Mouse (Mus musculus) embryo, embryonic 10.5 days (tissue): ENCODE measurements at regions not wholly inside any gene's neighbourhood (a gene's known extent, or its start where the extent isn't known, plus 50 kb on each side); places are given as distances from the start of the nearest gene placed in this dataset.
A peak's percentile ranks its signal among the peaks of the same experiment; 100 is the strongest.

ENCODE experiments used
- DNase-seq: peaks from one replicate; pipeline ENCODE4 v3.0.0-alpha.2; 2015; ENCODE audit warnings: low spot score

GRCm38 (mm10) chr16:95929700-95930435 lies 60.9 kb downstream of the Psmg1 start:
- no peak for DNase-seq

- DNase-seq: no peak
Observed at GRCm38 (mm10) chr16:95928290-95929260, 62.2 kb downstream of the Psmg1 start.

DNA sequence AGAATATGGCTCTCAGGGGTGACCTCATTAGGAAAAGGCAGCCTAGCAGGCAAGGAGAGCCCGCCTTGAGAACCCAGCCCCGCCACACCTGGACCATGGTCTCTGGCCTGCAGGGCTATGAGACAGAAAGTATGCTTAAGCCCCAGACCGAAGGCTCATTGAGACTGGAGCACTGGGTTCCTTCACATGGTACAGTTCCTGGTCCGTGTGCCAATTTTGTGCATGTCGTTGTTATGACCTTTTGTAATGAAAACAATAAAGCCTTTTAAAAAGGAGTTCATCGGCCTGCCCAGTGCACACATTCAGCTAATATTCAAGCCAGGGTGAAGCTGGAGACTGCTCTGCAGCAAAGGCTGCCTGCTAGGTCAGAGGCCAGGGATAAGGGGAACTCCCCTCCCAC lies 64.2 kb downstream of the Psmg1 start:
- DNase-seq: no peak

DNA sequence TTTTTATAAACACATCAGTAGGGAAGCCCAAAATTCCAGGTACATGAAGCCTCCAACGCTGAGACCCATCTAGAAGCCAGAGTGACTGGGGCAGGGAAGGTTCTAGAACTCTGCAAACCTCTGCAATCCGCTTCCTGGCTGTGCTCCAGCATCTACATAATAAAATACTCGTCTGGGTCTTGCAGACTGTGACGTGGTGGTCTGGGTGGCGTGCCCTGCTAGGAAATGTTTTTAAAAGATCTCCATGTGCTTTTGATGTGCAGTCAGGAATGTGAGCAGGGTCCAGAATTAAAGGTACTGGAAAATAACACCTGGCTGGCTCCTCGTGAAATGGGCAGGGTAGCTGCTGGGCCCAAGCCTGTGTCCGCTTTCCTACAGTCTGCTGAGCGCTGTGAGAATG lies 66.0 kb downstream of the Psmg1 start:
- DNase-seq: no peak

DNA sequence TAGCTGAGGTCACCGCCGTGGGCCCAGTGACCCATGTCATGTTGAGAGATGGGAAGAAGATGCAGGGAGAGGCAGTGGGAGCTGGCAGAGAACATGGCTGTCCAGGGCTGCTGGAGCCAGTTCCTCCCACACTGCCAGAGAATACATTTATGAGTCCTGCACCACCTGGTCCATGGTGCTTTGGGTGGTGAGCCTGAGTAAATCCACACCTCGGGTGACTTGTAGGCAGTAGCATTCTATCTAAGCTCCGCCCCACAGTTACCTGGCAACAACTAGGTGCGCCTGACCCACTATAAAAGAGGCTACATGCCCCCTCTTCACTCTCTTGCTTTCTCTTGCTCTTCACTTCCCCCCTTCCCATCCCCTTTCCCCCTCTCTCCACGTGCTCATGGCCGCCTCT lies 66.8 kb downstream of the Psmg1 start:
- no peak for DNase-seq

- no peak for DNase-seq
Observed at GRCm38 (mm10) chr16:95922369-95922934, 68.3 kb downstream of the Psmg1 start.

GRCm38 (mm10) chr16:95921169-95921568 lies 69.6 kb downstream of the Psmg1 start:
- no peak for DNase-seq

DNA sequence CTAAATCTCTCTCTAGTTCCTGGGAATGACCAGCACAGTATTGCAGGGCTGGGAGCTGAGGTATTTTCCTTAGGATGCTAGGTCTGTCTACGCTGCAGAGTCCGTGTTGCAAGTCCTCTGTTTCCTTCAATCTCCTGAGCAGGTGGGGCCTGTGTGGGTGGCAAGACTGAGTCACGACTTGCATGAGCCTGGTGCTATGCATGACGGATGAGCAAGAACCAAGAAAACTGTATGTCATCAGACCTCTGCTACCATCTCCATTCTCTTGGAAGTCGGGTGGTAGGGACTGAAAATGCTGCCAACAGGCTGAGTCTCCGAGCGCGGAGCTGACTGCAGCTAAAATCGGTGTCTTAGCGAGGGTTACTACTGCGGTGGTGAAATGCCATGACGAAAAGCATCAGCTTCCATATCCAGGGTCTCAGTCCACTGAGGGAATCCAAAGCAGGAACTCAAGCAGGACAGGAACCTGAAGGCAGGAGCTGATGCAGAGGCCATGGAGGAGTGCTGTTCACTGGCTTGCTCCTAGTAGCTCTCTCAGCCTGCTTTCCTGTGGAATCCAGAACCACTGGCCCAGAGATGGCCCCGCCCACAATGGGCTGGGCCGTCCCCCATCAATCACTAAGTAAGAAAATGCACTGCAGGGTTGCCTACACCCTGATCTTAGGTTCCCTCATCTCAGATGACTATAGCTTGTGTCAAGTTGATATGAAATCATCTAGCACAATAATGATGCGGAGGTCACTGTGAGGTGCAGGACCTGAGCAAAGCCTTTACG lies 71.9 kb downstream of the Psmg1 start:
- DNase-seq: no peak

DNA sequence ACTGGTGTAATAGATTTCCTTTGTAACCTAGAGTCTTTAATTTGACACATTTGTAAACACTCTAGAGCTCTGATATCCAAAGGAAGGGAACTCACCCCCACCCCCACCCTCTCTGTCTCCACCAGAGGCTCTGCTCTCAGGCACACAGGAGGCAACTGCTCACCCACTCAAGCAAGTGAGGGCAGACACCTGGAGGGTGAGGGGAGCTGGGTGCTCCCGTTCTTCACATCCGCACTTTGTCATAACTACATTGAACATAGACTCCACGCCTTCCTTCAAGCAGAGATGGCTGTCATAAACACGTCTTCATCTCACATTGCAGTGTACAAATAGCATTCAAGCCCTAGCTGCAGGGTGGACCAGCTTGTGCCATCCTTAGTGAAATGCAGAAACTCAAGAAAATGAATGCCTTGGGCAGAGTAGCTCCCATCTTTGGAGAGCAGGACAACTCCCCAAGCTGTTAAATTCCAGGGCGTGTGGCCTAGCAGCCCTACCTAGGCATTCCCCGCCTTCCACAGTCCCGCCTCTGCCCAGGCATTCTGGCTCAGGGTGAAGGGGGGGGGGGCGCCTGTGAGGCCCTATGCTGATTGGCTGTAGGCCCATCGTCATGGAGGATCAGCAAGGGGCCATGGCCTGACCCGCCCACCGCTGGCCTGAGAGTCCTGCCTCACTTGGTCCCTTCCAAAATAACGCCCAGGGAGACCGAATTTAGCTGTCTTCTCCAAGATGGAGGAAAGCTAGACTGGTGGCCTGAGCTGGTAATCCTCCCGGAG lies 72.9 kb downstream of the Psmg1 start:
- DNase-seq: no peak

GRCm38 (mm10) chr16:95913879-95914278 lies 76.9 kb downstream of the Psmg1 start:
- DNase-seq: no peak

GRCm38 (mm10) chr16:95904531-95905165 lies 86.1 kb downstream of the Psmg1 start:
- no peak for DNase-seq

DNA sequence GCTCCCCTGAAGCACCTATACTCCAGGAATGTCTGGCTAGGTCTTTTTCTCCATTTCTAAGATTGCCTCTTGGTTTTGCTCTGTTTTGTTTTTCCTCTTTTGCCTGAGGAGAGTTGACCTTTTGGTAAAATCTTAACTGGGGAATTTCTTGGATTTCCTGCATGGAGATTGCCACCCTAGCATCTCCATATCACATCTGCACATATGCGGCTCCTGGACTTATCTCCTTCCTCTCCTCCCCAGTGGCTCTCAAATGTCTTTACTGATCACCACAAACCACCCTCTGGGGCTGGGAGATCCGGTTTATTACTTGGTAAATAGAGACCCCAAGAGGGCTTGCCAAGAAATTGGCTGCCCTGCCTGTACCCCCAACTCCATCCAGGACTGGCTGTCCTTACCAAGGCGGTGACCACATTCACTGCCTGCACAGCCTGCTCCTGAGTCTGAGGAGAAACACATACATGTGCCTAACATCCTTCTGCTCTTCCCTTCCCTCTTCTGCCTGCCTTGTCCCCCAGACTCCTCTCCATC lies 87.3 kb downstream of the Psmg1 start:
- no peak for DNase-seq

DNA sequence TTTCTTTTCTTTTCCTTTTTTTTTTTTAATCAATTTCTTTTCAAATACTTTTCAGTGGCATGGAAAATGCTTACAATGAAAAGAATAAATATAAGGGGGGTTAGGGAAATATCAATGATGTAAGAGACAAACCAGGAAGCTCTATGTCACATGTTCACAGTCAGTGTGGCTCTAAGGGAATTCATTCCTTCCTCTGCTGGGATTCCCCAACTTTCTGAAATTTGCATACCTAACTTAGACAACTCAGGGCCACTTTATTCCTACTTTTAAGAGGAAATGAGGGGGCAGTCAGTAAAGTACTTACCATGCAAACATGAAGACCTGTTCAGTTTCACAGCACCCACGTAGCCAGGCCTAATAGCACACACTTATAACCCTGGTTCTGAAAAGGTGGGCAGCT lies 88.6 kb downstream of the Psmg1 start:
- no peak for DNase-seq

- DNase-seq: no peak
Observed at GRCm38 (mm10) chr16:95901388-95901787, 89.4 kb downstream of the Psmg1 start.

GRCm38 (mm10) chr16:95900181-95900580 lies 90.6 kb downstream of the Psmg1 start:
- no peak for DNase-seq

DNA sequence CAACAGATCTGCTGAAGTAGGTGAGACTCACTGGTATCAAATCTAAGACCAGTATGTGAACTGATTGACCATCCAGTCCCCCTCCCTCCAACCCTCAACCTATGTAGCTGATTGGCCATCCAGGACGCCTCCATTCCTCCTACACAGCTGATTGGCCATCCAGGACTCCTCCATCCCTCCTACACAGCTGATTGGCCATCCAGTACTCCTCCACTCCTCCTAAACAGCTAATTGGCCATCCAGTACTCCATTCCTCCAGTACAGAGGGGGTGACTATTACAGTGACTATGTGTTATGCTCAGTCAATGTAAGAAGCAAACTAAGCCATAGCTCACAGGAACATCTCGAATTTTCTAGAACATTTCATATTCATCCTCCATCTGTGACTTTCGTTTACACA lies 91.1 kb downstream of the Psmg1 start:
- no peak for DNase-seq

DNA sequence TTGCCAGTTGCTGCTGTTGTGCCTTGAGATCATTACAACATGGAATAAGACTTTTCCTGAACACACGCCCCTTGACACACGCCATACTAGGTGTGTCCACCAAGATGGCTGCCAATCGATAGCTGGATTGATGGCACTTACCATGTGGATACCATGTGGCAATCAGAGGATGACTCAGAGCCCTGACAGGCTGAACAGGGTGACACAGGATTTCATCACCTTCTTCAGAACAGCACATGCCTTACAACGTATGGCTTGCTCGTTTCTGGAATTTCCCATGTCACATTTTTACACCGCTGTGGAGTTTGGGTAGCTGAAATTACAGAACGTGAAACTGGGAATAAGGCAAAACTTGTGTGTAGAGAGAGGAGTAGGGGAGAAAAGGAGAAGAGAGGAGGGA lies 92.9 kb downstream of the Psmg1 start:
- DNase-seq: no peak

DNA sequence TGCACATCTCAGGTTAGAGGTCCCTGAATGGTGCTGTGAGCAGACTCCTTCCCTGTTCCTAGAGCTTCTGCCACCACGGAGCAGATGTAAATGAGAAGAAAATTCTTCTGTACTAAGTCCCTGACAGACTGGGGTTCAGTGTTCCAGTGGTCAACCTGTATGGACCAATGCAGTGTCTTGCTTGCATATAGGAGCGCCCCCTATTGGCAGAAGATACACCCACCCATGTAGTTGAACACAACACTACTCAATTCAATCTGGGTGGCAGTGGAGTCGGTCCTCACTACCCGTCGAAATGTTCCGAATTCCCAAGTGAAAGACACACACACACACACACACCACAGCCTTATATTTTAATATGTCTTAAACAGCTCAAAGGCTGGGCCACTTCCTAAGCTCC lies 94.6 kb downstream of the Psmg1 start:
- DNase-seq: peak; percentile 15

DNA sequence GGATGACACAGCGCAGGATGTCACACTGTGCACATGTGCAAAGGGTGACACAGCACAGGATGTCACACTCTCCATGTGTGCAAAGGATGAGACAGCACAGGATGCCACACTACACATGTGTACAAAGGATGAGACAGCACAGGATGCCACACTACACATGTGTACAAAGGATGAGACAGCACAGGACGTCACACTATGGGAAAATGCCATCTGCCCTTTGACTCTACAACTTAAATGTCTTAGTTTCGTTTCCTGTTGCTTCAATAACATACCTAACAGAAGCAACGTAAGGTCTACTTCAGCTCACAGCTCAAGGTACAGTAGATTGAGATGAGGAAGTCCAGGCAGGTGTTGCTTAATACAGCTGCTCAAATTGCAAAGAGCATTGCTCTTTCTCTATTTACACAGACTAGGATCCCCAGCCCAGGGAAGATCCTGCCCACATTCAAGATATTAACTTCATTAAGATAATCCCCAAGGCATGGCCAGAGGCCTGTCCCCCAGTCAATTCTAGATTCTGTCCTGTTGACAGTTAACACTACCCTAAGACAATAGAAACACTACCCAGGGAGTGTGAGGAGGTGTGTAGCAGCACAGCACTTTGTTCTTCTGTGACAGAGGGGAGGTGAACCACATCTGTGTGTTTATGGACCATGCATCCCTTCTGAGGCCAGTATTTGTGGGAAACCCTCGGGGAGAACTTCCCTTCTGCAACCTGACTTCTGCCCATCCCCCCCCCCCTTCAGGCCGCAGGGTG lies 97.0 kb downstream of the Psmg1 start:
- no peak for DNase-seq

DNA sequence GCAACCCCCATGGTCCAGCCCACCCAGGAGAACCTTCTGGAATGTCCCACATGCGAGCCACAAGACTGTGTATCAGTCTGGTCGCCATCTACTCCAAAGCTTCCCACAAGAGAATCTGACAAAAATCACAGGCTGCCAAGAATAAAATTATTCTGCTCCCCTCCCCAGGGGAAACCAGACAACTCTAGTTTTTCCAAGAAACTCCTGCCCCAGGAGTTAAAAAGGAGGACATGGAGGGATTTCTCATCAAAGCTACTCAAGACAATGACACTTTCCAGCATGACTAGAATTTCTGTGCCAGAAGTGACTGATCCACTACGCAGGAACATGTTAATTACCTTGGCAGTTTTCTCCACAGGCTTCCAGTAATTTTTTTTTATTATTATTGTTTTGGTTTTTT lies 98.4 kb downstream of the Psmg1 start:
- no peak for DNase-seq
